Mouse (Mus musculus) midbrain, embryonic 11.5 days (tissue): Measurements from ENCODE around the gene Tex35. TPM values are rescaled to one million over a fixed set of nuclear protein-coding genes. Genes with fewer than 3 reads are reported as not detected.
A peak's percentile ranks its signal among the peaks of the same experiment; 100 is the strongest.

ENCODE experiments used
- ATAC-seq: fragments of 200-750 bp; cut with Nextera tagmentation; 2 replicates; pipeline ENCODE4 v1.8.0; 2017; ENCODE audit warnings: moderate TSS enrichment, moderate library complexity; ENCODE audit not compliant: low FRiP score
- DNase-seq: peaks from one replicate; pipeline ENCODE4 v3.0.0; 2015; ENCODE audit warnings: low spot score; ENCODE audit errors: missing footprints
- H3K27ac ChIP-seq: fragments of 300-500 bp; sonication (generic); 2 replicates; pipeline ENCODE4 v1.5.1; 2014; ENCODE audit warnings: low read depth, low read length
- H3K27me3 ChIP-seq: fragments of 300-500 bp; sonication (generic); 2 replicates; pipeline ENCODE4 v1.6.1; 2014; ENCODE audit warnings: mild to moderate bottlenecking, low read length, moderate library complexity, mixed read lengths; ENCODE audit not compliant: control insufficient read depth, insufficient read depth
- H3K36me3 ChIP-seq: fragments of 300-500 bp; sonication (generic); 2 replicates; pipeline ENCODE4 v1.6.1; 2014; ENCODE audit warnings: mild to moderate bottlenecking, low read length, moderate library complexity, mixed read lengths; ENCODE audit not compliant: control insufficient read depth, insufficient read depth
- H3K4me1 ChIP-seq: fragments of 300-500 bp; sonication (generic); 2 replicates; pipeline ENCODE4 v1.6.1; 2014; ENCODE audit warnings: low read length; ENCODE audit not compliant: control insufficient read depth, insufficient read depth
- H3K4me2 ChIP-seq: fragments of 300-500 bp; sonication (generic); 2 replicates; pipeline ENCODE4 v1.6.1; 2014; ENCODE audit warnings: mild to moderate bottlenecking, moderate library complexity
- H3K4me3 ChIP-seq: fragments of 300-500 bp; sonication (generic); 2 replicates; pipeline ENCODE4 v1.5.1; 2014; ENCODE audit warnings: low read depth, low read length
- H3K9ac ChIP-seq: fragments of 300-500 bp; sonication (generic); 2 replicates; pipeline ENCODE4 v1.6.1; 2014; ENCODE audit warnings: low read length
- H3K9me3 ChIP-seq: fragments of 300-500 bp; sonication (generic); 2 replicates; pipeline ENCODE4 v1.6.1; 2016; ENCODE audit warnings: low read length; ENCODE audit not compliant: control insufficient read depth
- WGBS: fragments of 180-500 bp; shearing (Covaris S2); extraction: QIAGEN DNeasy Blood & Tissue Kit; methylation state at CpG from one replicate; pipeline ENCODE4 v1.1.7; 2014; 5-methylcytosine and 5-hydroxymethylcytosine counted together
- polyA plus RNA-seq: library from polyadenylated mRNA; unstranded; fragments of >200 nt; fragmentation: Nextera tagmentation; extraction: Ambion mirVana; gene quantifications from 2 replicates; pipeline ENCODE4 v1.2.1, GENCODE M21; 2014

Tex35 gene
- polyA plus RNA-seq, 1 experiment from 2014 or later, result not detected

DNA sequence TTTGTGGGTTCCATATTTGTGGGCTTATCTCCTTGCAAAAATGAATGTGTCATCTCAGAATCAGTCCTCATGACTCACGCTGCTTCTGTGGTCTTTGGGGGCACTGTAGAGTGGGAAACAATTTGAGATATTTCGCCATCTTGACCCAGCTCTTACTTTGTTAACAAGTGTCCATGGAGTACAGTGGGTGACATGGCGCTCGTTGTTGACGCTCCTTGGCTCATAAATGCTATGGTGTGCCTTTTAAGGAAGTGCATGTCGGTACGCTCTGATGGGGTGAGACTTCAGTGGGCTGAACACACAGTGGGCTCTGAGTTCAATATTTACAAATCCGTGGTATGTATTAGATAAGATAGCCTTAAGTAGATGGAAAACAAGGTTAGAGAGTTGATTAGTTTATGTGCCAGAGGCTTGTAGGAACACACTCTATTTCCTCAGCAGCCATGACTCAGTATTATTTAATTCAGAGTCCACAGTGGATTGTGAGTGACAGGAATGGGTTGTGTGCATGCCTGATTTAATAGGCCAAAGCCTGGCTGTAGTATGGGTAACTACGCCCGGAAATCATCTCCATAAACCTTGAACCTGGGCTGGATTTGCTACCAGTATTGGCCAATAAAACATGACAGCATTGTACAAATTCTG is 46.6 kb downstream of the Tex35 start:
- Histone ChIP-seq H3K4me2 (no peak overlapping the region), H3K9me3 (no peaks in the 10 kb centered on the region), H3K4me3 (no peak overlapping the region), H3K9ac (no peak overlapping the region), H3K36me3 (no peaks in the 10 kb centered on the region), H3K4me1 (no peaks in the 10 kb centered on the region), H3K27me3 (no peaks in the 10 kb centered on the region), H3K27ac (no peak overlapping the region)
- DNase-seq (no peak), ATAC-seq (no peak)
- 92% methylated on average over 10 of the region's 10 CpGs for WGBS

DNA sequence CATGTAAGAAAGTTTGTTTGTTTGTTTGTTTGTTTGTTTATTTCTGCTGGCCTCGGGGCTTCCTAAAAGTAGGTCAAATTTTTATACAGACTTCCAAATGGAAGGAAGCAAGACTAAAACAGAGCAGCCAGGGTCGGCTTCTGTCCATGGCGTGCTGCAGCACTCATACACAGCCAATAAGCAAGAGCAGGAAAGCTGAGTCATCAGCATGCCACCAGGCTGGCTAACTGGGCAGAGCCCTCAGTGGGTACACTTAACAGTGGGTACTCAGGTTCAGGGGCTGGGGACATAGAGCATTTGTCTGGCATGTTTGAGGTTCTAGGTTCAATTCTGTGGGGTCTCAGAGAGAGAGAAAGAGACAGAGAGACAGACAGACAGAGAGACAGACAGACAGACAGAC is 47.3 kb downstream of the Tex35 start:
- H3K27me3 ChIP-seq, result no peaks in the 10 kb centered on the region
- WGBS, result 81% methylated on average over 3 of the region's 3 CpGs
- H3K27ac ChIP-seq, result no peak overlapping the region

DNA sequence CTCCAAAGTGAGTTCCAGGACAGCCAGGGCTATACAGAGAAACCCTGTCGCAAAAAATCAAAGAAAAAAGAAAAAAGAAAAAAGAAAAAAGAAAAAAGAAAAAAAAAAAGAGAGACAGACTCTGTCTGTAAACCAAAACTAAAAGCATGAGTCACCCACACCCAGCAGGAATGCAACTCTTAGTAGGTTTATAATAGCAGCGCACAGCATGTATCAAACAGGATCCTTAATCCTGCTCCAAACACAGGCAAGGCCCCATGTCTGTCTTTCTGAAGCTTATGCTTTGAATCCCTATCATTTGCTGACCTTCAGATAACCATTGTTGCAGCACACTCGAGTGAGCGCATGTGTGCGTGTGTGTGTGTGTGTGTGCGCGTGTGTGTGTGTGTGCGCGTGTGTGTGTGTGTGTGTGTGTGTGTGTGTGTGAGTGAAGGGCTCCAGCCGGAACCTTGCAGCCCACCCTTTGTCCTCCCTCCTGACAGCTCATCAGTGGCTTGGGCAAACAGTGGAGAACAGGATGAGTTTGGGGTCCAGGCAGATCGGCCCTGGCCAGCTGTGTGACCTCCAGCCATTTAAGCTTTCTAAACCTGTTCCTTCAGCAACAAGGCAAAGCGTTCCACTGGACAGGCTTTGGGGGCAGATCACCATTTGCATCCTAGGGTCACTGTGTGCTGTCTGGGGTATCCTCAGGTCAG is 47.9 kb downstream of the Tex35 start:
- no peaks in the 10 kb centered on the region for H3K27me3 ChIP-seq
- WGBS, result 73% methylated on average over 12 of the region's 12 CpGs
- H3K9me3 ChIP-seq, result no peaks in the 10 kb centered on the region
- H3K4me1 ChIP-seq, result peaks cover 3% of the 10 kb centered on the region
- no peak overlapping the region for H3K4me2 ChIP-seq
- no peaks in the 10 kb centered on the region for H3K36me3 ChIP-seq
- peak; percentile 19; the same call in 1 of the 2 replicates for ATAC-seq
- H3K9ac ChIP-seq, result no peak overlapping the region
- no peak overlapping the region for H3K27ac ChIP-seq
- no peak for DNase-seq
- H3K4me3 ChIP-seq, result no peak overlapping the region

More for the DNA sequence above, 47.3 kb downstream of the Tex35 start:
- DNase-seq (no peak), ATAC-seq (no peak)
- no peak overlapping the region for H3K4me2 ChIP-seq
- H3K36me3 ChIP-seq, result no peaks in the 10 kb centered on the region
- H3K9ac ChIP-seq, result no peak overlapping the region
- no peaks in the 10 kb centered on the region for H3K4me1 ChIP-seq
- H3K9me3 ChIP-seq, result no peaks in the 10 kb centered on the region
- H3K4me3 ChIP-seq, result no peak overlapping the region

DNA sequence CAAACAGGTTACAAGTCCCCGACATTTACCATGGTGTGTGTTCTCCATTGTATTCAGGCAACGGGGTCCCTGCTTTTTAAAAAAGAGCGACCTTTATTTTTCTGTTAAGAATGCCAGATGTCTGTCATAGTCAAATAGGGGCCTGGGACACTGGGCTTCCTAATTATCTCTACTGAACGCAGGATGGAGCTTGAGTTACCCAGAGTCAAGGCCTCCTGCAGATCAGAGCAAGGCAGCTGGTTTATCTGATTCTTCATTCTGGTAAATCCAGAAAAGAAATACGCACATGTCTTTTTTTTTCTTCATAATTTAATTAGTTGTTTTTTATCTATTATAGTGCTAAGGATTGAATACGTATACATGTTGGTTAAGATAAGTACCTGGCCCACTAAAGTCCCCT is 52.6 kb downstream of the Tex35 start:
- no peaks in the 10 kb centered on the region for H3K36me3 ChIP-seq
- H3K4me1 ChIP-seq, result peaks cover 11% of the 10 kb centered on the region
- H3K9ac ChIP-seq, result no peak overlapping the region
- no peak overlapping the region for H3K4me3 ChIP-seq
- H3K27ac ChIP-seq, result peak overlapping the region; percentile 5; the same call in 1 of the 2 replicates
- ATAC-seq (peak; percentile 10; the same call in 1 of the 2 replicates), DNase-seq (no peak)
- H3K27me3 ChIP-seq, result no peaks in the 10 kb centered on the region
- H3K9me3 ChIP-seq, result no peaks in the 10 kb centered on the region
- 51% methylated on average over 6 of the region's 6 CpGs for WGBS
- no peak overlapping the region for H3K4me2 ChIP-seq

DNA sequence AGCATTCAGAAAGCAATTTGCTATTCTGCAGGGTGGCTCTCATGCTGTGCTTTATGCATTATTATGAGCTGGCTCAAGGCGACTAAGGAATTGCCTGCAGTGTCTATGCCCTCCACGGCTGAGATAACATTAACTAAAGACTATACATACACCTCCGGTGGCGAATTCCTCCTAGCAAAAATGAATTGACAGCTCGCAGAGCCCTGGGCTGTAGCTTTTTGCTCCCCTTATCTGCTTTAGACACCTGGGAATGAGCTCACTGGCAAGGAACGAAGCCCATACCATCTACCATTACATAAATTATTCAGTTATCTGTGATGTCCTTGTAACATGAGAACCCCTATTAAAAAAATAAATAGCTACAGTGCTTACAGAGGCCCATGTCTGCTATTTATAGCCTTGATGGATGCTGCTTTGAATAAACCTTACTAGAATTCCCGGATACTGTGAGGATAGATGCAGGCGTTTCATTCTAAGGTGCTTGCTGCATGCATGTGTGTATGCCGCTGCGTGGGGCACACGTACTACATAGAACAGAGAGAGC is 53.1 kb downstream of the Tex35 start:
- DNase-seq, result no peak
- Histone ChIP-seq H3K4me1 (peaks cover 11% of the 10 kb centered on the region), H3K4me3 (no peak overlapping the region), H3K4me2 (0 out of 2 replicates have a peak overlapping the region, but pooled peaks have one; percentile 6), H3K9ac (no peak overlapping the region), H3K36me3 (no peaks in the 10 kb centered on the region), H3K27me3 (no peaks in the 10 kb centered on the region), H3K27ac (peak overlapping the region; percentile 25; the same call in 1 of the 2 replicates), H3K9me3 (no peaks in the 10 kb centered on the region)
- ATAC-seq, result peak; percentile 71
- WGBS, result 48% methylated on average over 11 of the region's 11 CpGs

DNA sequence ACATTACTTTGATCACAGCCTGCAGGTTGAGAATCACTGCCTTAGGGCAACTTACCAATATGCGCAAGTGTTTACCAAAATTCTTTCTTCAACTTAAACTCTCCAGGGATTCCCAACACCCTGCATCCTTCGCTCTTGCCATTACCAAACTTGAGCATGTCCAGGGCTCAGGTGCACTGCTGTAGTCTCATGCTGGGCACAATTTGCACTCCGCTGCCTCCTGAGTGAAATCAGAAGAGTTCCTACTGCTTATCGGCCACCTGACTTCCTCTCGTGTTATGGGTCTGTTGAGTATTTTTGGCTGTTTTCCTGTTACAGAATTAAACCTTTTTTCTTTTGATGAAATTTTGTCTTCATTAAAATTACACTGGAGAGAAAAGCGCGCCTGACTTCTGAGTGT is 53.8 kb downstream of the Tex35 start:
- no peaks in the 10 kb centered on the region for H3K27me3 ChIP-seq
- no peaks in the 10 kb centered on the region for H3K9me3 ChIP-seq
- no peak for DNase-seq
- WGBS, result 82% methylated on average over 7 of the region's 7 CpGs
- no peak overlapping the region for H3K4me2 ChIP-seq
- no peaks in the 10 kb centered on the region for H3K36me3 ChIP-seq
- no peak overlapping the region; the same call in 1 of the 2 replicates for H3K27ac ChIP-seq
- no peak for ATAC-seq
- peaks cover 11% of the 10 kb centered on the region for H3K4me1 ChIP-seq
- no peak overlapping the region for H3K9ac ChIP-seq
- H3K4me3 ChIP-seq, result no peak overlapping the region

DNA sequence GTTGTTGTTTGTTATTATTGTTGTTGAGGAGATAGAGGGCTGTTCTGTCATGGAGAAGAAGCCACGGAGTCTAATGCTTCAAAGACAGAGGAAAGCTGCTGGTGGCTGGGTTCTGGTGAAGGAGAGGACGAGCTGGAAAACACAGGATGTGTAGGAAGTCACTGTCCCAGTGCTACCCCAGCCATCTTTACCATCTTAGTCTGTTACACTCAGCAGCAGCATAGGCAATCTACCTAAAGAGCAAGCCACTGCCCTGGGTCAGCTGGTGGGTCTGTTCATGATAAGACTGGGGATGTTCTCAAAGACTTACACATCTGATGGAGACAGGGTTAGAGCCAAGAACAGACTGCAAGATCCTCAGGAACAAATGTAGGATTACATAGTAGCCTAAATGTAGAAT is 58.6 kb downstream of the Tex35 start:
- Histone ChIP-seq H3K4me3 (no peak overlapping the region), H3K27ac (no peak overlapping the region), H3K9me3 (no peaks in the 10 kb centered on the region), H3K27me3 (no peaks in the 10 kb centered on the region), H3K36me3 (no peaks in the 10 kb centered on the region), H3K9ac (no peak overlapping the region), H3K4me2 (no peak overlapping the region), H3K4me1 (peaks cover 15% of the 10 kb centered on the region)
- DNase-seq (no peak), ATAC-seq (no peak)
- WGBS, result 86% methylated on average over 2 of the region's 2 CpGs
